Mouse (Mus musculus): Measurements from ENCODE around the gene Ltb4r1. TPM values are rescaled to one million over a fixed set of nuclear protein-coding genes. Genes with fewer than 3 reads are reported as not detected.

Gene Ltb4r1
- total and polyA plus RNA-seq, 3 experiments, result 0.21 to 0.33 TPM; not detected in 1

- Histone ChIP-seq H3K9ac (ENCODE audit: insufficient read depth, low read depth) (no peak overlapping the region), H3K4me3 (replicated peaks in 1 of 3; ENCODE audit: low read depth in 2 of 3, low read length in 2 of 3, poor library complexity in 1 of 3) (no peak overlapping the region), H3K27me3 (replicated peaks) (peaks cover 56% of the 10 kb centered on the region), H3K79me2 (replicated peaks; ENCODE audit: control insufficient read depth, extremely low read depth, insufficient read depth, poor library complexity, severe bottlenecking) (no peaks in the 10 kb centered on the region), H3K27ac (ENCODE audit: insufficient read depth, low read depth) (no peak overlapping the region), H3K9me3 (replicated peaks; ENCODE audit: low read length) (no peaks in the 10 kb centered on the region), H3K4me1 (ENCODE audit: control insufficient read depth in 1 of 2, insufficient read depth in 2 of 2) (peaks cover 0 to 8% of the 10 kb centered on the region in 2 experiments; a peak in 1 of 4 replicates), H3K36me3 (replicated peaks in 1 of 2; ENCODE audit: control insufficient read depth in 1 of 2, insufficient read depth in 1 of 2, low read length in 1 of 2) (no peaks in the 10 kb centered on the region), H3K4me2 (ENCODE audit: insufficient read depth, low read depth, poor library complexity, severe bottlenecking) (no peak overlapping the region)
- TF ChIP-seq NRF1 (IDR thresholded peaks at IDR 0.05; ENCODE audit: low read depth, low read length) (no peak), CHD2 (IDR thresholded peaks at IDR 0.05; ENCODE audit: low read length) (no peak), SMC3 (IDR thresholded peaks at IDR 0.05; ENCODE audit: low read depth, low read length) (no peak), CTCF (conservative IDR thresholded peaks at IDR 0.05 in 1 of 2, IDR thresholded peaks at IDR 0.05 in 1 of 2; ENCODE audit: low read depth in 2 of 2, low read length in 2 of 2) (no peak), PAX5 (IDR thresholded peaks at IDR 0.05; ENCODE audit: low read length) (no peak), MAX (IDR thresholded peaks at IDR 0.05; ENCODE audit: low read length) (no peak), E2F4 (IDR thresholded peaks at IDR 0.05; ENCODE audit: insufficient replicate concordance, low read depth, low read length) (no peak), GABPA (IDR thresholded peaks at IDR 0.05; ENCODE audit: insufficient replicate concordance, low read depth, low read length) (no peak), ZKSCAN1 (IDR thresholded peaks at IDR 0.05; ENCODE audit: borderline replicate concordance, low read depth, low read length) (no peak)
- dilution Hi-C loops (cut with MboI; ENCODE audit: extremely low pct_ligation_motif_present, extremely low pct_unique_long_range_greater_than_20kb, low sequenced_read_pairs), result no loop called here
- in situ Hi-C loops (cut with MboI; ENCODE audit: low pct_ligation_motif_present, low pct_unique_long_range_greater_than_20kb, low sequenced_read_pairs), result no loop called here
- no peak for DNase-seq (ENCODE audit: extremely low read depth)
Observed at GRCm38 (mm10) chr14:55779656-55780055, 13.9 kb downstream of the Ltb4r1 start.

GRCm38 (mm10) chr14:55780736-55781135, 15.0 kb downstream of the Ltb4r1 start:
- Histone ChIP-seq H3K4me3 (replicated peaks in 1 of 3; ENCODE audit: low read depth in 2 of 3, low read length in 2 of 3, poor library complexity in 1 of 3) (no peak overlapping the region), H3K36me3 (replicated peaks in 1 of 2; ENCODE audit: control insufficient read depth in 1 of 2, insufficient read depth in 1 of 2, low read length in 1 of 2) (no peaks in the 10 kb centered on the region), H3K4me2 (ENCODE audit: insufficient read depth, low read depth, poor library complexity, severe bottlenecking) (peak overlapping the region; percentile 33; the same call in 1 of the 2 replicates), H3K9ac (ENCODE audit: insufficient read depth, low read depth) (no peak overlapping the region), H3K4me1 (ENCODE audit: control insufficient read depth in 1 of 2, insufficient read depth in 2 of 2) (peaks cover 0 to 8% of the 10 kb centered on the region in 2 experiments; a peak in 1 of 4 replicates), H3K79me2 (replicated peaks; ENCODE audit: control insufficient read depth, extremely low read depth, insufficient read depth, poor library complexity, severe bottlenecking) (no peaks in the 10 kb centered on the region), H3K9me3 (replicated peaks; ENCODE audit: low read length) (no peaks in the 10 kb centered on the region), H3K27ac (ENCODE audit: insufficient read depth, low read depth) (no peak overlapping the region), H3K27me3 (replicated peaks) (peaks cover 55% of the 10 kb centered on the region)
- in situ Hi-C loops (cut with MboI; ENCODE audit: low pct_ligation_motif_present, low pct_unique_long_range_greater_than_20kb, low sequenced_read_pairs), result no loop called here
- TF ChIP-seq MAFK (IDR thresholded peaks at IDR 0.05; ENCODE audit: insufficient replicate concordance, low read length), result no peak
- no peak for TF ChIP-seq ZKSCAN1 (IDR thresholded peaks at IDR 0.05; ENCODE audit: borderline replicate concordance, low read depth, low read length)
- TF ChIP-seq TBP (conservative IDR thresholded peaks at IDR 0.05; ENCODE audit: low read depth, low read length), result no peak
- no peak for TF ChIP-seq RCOR1 (conservative IDR thresholded peaks at IDR 0.05; ENCODE audit: low read depth, low read length)
- TF ChIP-seq USF2 (conservative IDR thresholded peaks at IDR 0.05; ENCODE audit: low read depth, low read length), result no peak
- TF ChIP-seq RAD21 (IDR thresholded peaks at IDR 0.05; ENCODE audit: low read depth, low read length), result no peak
- no peak for TF ChIP-seq UBTF (IDR thresholded peaks at IDR 0.05; ENCODE audit: low read depth, low read length)
- no peak for TF ChIP-seq CTCF (conservative IDR thresholded peaks at IDR 0.05 in 1 of 2, IDR thresholded peaks at IDR 0.05 in 1 of 2; ENCODE audit: low read depth in 2 of 2, low read length in 2 of 2)
- TF ChIP-seq JUND (conservative IDR thresholded peaks at IDR 0.05; ENCODE audit: low read depth, low read length), result no peak
- TF ChIP-seq ZC3H11A (IDR thresholded peaks at IDR 0.05; ENCODE audit: low read depth, low read length), result no peak
- no peak for TF ChIP-seq PAX5 (IDR thresholded peaks at IDR 0.05; ENCODE audit: low read length)
- no peak for TF ChIP-seq ZMIZ1 (IDR thresholded peaks at IDR 0.05; ENCODE audit: low read depth, low read length)
- TF ChIP-seq NELFE (IDR thresholded peaks at IDR 0.05; ENCODE audit: low read depth, low read length), result no peak
- TF ChIP-seq SMC3 (IDR thresholded peaks at IDR 0.05; ENCODE audit: low read depth, low read length), result no peak
- no peak for TF ChIP-seq GABPA (IDR thresholded peaks at IDR 0.05; ENCODE audit: insufficient replicate concordance, low read depth, low read length)
- TF ChIP-seq ZNF384 (IDR thresholded peaks at IDR 0.05; ENCODE audit: low read depth, low read length), result no peak
- TF ChIP-seq JUN (IDR thresholded peaks at IDR 0.05; ENCODE audit: insufficient read depth, low read depth, low read length), result no peak
- no peak for TF ChIP-seq MYC (IDR thresholded peaks at IDR 0.05; ENCODE audit: low read depth, low read length)
- TF ChIP-seq HCFC1 (IDR thresholded peaks at IDR 0.05; ENCODE audit: low read depth, low read length), result no peak
- no peak for TF ChIP-seq SIN3A (IDR thresholded peaks at IDR 0.05; ENCODE audit: low read length)
- dilution Hi-C loops (cut with MboI; ENCODE audit: extremely low pct_ligation_motif_present, extremely low pct_unique_long_range_greater_than_20kb, low sequenced_read_pairs), result no loop called here
- no peak for DNase-seq (ENCODE audit: extremely low read depth)

All from CH12.LX (cell line).